Mouse (Mus musculus) layer of hippocampus, postnatal 14 days (tissue): Measurements from ENCODE around the gene Cenpk. TPM values are rescaled to one million over a fixed set of nuclear protein-coding genes. Genes with fewer than 3 reads are reported as not detected.

Experiments used
- total RNA-seq, 2 experiments: library from RNA; stranded (reverse); gene quantifications; 2 replicates each; pipeline ENCODE4 v1.2.3; 2021

Gene Cenpk
- total RNA-seq, 2 experiments from 2014 or later, result 1.7 to 1.9 TPM

Other genes starting within 250 kb of the Cenpk start
- gene Nln, start 119.0 kb upstream of the Cenpk start, total RNA-seq, result 10 to 100 TPM; 31.7 to 33.0 TPM
- gene Sgtb, start 118.9 kb upstream of the Cenpk start, total RNA-seq, result 10 to 100 TPM; 68.5 to 69.4 TPM
- 10 to 100 TPM; 48.6 to 49.6 TPM for gene Trappc13, start 50.1 kb upstream of the Cenpk start, total RNA-seq
- 10 to 100 TPM; 57.3 to 58.2 TPM for gene Trim23, start 49.8 kb upstream of the Cenpk start, total RNA-seq
- 10 to 100 TPM; 11.5 to 14.0 TPM for gene Ppwd1, start 232 bp downstream of the Cenpk start, total RNA-seq
- gene Adamts6, start 59.2 kb downstream of the Cenpk start, total RNA-seq, result 1 to 10 TPM; 3.7 to 4.1 TPM